Mouse (Mus musculus) lung, postnatal 0 days (tissue): ENCODE results near the gene Nucb1. TPM values are rescaled to one million over a fixed set of nuclear protein-coding genes. Genes with fewer than 3 reads are reported as not detected.
A peak's percentile ranks its signal among the peaks of the same experiment; 100 is the strongest.

Experiments
- ATAC-seq: fragments of 200-750 bp; cut with Nextera tagmentation; 2 replicates; pipeline ENCODE4 v1.8.0; 2017; ENCODE audit warnings: moderate library complexity
- DNase-seq: peaks from one replicate; pipeline ENCODE4 v3.0.0-alpha.2; 2016; ENCODE audit warnings: low spot score
- H3K27ac ChIP-seq: fragments of 300-500 bp; sonication (generic); 2 replicates; pipeline ENCODE4 v1.5.1; 2014; ENCODE audit warnings: antibody characterized with exemption, mild to moderate bottlenecking, low read length, mixed read lengths
- H3K27me3 ChIP-seq: fragments of 300-500 bp; sonication (generic); replicated peaks from 2 replicates; pipeline ENCODE4 v1.6.1; 2014; ENCODE audit warnings: low read length, mixed read lengths; ENCODE audit not compliant: insufficient read depth
- H3K36me3 ChIP-seq: fragments of 300-500 bp; sonication (generic); 2 replicates; pipeline ENCODE4 v1.6.1; 2014; ENCODE audit warnings: low read length, mixed read lengths; ENCODE audit not compliant: insufficient read depth
- H3K4me1 ChIP-seq: fragments of 300-500 bp; sonication (generic); 2 replicates; pipeline ENCODE4 v1.6.1; 2014; ENCODE audit warnings: antibody characterized with exemption, low read depth, low read length, mixed read lengths; ENCODE audit not compliant: insufficient read depth
- H3K4me2 ChIP-seq: fragments of 300-500 bp; sonication (generic); replicated peaks from 2 replicates; pipeline ENCODE4 v1.6.1; 2014; ENCODE audit warnings: low read depth, mild to moderate bottlenecking, low read length, moderate library complexity, mixed read lengths
- H3K4me3 ChIP-seq: fragments of 300-500 bp; sonication (generic); 2 replicates; pipeline ENCODE4 v1.5.1; 2014; ENCODE audit warnings: low read depth, low read length
- H3K9ac ChIP-seq: fragments of 300-500 bp; sonication (generic); replicated peaks from 2 replicates; pipeline ENCODE4 v1.6.1; 2014; ENCODE audit warnings: low read depth, mild to moderate bottlenecking
- H3K9me3 ChIP-seq: fragments of 300-500 bp; sonication (generic); 2 replicates; pipeline ENCODE4 v1.6.1; 2016; ENCODE audit warnings: low read length, mixed read lengths
- CTCF ChIP-seq: IDR thresholded peaks from 2 replicates; pipeline ENCODE4 v1.5.1; 2016; ENCODE audit warnings: antibody characterized with exemption, mild to moderate bottlenecking
- EP300 ChIP-seq: IDR thresholded peaks from 2 replicates; pipeline ENCODE4 v1.6.1; 2016; ENCODE audit warnings: antibody characterized with exemption, mild to moderate bottlenecking, control low read depth
- WGBS: fragments of 180-500 bp; shearing (Covaris S2); extraction: QIAGEN DNeasy Blood & Tissue Kit; methylation state at CpG from one replicate; pipeline ENCODE4 v1.1.7; 2014; 5-methylcytosine and 5-hydroxymethylcytosine counted together
- polyA plus RNA-seq: library from polyadenylated mRNA; unstranded; fragments of >200 nt; fragmentation: Nextera tagmentation; extraction: Ambion mirVana; gene quantifications from 2 replicates; pipeline ENCODE4 v1.2.1, GENCODE M21; 2015

Gene Nucb1
- polyA plus RNA-seq, 1 experiment from 2014 or later: 213 TPM

DNA sequence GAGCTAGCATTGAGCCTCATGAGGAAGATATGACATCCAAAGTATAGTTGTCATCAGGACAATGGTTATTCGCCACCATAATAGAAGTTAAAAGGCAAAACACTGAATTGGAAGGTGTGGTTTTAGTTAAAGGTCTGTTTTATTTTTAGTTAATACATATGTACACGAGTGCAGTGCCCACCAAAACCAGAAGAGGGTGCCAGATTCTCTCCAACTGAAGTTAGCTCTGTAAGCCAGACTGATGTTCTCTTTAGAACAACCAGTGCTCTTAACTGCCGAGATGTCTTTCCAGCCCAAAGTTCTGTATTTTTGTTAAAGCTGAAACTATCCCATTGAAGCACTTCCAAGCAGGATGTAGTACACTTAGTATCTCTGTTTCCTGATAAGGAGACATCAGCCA is 39.3 kb downstream of the Nucb1 start:
- H3K9ac ChIP-seq: no peak overlapping the region
- WGBS: 6% methylated on average over 3 of the region's 3 CpGs
- no peaks in the 10 kb centered on the region for H3K9me3 ChIP-seq
- H3K27ac ChIP-seq: no peak overlapping the region
- DNase-seq (peak; percentile 83), ATAC-seq (no peak)
- H3K4me2 ChIP-seq: no peak overlapping the region
- no peaks in the 10 kb centered on the region for H3K27me3 ChIP-seq
- peak; percentile 85 for TF ChIP-seq CTCF
- TF ChIP-seq EP300: no peak
- peaks cover 7% of the 10 kb centered on the region; the same call in 1 of the 2 replicates for H3K4me1 ChIP-seq
- H3K36me3 ChIP-seq: no peaks in the 10 kb centered on the region
- no peak overlapping the region for H3K4me3 ChIP-seq

DNA sequence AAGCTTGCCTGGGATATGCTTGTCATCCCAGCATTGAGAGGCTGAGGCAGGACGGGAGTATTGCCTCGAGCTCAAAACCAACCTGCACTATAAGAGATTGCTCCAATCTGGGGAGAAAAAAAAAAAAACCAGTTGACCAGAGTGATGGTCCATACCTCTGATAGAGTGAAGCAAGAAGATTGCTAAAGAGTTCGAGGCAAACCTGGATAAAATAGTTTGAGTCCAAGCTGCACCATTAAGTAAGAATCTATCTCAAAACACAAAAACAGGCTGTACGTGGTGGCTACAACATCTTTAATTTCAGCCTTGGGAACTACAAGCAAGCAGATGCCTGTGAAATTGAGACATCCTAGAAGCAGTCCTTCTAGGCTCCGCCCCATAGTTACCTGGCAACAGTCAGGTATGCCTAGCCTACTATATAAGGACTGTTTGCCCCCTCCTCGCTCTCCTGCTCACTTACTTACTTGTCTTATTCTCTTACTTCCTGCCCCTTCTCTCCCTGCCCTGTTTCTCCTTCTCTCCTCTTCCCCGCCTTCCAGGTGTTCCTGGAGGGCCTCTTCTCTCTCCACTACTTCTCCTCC is 43.0 kb downstream of the Nucb1 start:
- Histone ChIP-seq H3K36me3 (peaks cover 6% of the 10 kb centered on the region; the same call in 1 of the 2 replicates), H3K4me1 (peaks cover 6% of the 10 kb centered on the region; the same call in 1 of the 2 replicates), H3K27ac (no peak overlapping the region), H3K27me3 (no peaks in the 10 kb centered on the region), H3K4me2 (peak overlapping the region; percentile 86), H3K4me3 (peak overlapping the region; percentile 79), H3K9ac (0 out of 2 replicates have a peak overlapping the region, but pooled peaks have one; percentile 16), H3K9me3 (no peaks in the 10 kb centered on the region)
- peak; percentile 74 for DNase-seq
- WGBS: 25% methylated on average over 7 of the region's 7 CpGs
- TF ChIP-seq CTCF (no peak), EP300 (no peak)
- peak; percentile 55 for ATAC-seq

GRCm38 (mm10) chr7:45466283-45467089 is 43.7 kb downstream of the Nucb1 start, which contains the start of gene Bax:
TSS of gene Bax (minus strand) at chr7:45466898.
- TF ChIP-seq EP300: no peak
- TF ChIP-seq CTCF: peak; percentile 40
- H3K27ac ChIP-seq: peak within 1 kb of the TSS; percentile 57
- peak within 1 kb of the TSS; percentile 86 for H3K4me2 ChIP-seq
- under 1% methylated on average over 49 of the region's 58 CpGs for WGBS
- H3K4me3 ChIP-seq: peak within 1 kb of the TSS; percentile 79
- H3K27me3 ChIP-seq: no peaks in the 10 kb centered on the region
- DNase-seq: peak; percentile 99
- peak; percentile 92 for ATAC-seq
- H3K9ac ChIP-seq: peak within 1 kb of the TSS; percentile 63
- peaks cover 6% of the 10 kb centered on the region; the same call in 1 of the 2 replicates for H3K36me3 ChIP-seq
- peaks cover 6% of the 10 kb centered on the region; the same call in 1 of the 2 replicates for H3K4me1 ChIP-seq
- no peaks in the 10 kb centered on the region for H3K9me3 ChIP-seq

GRCm38 (mm10) chr7:45465549-45465948 is 44.7 kb downstream of the Nucb1 start:
- no peak overlapping the region for H3K4me3 ChIP-seq
- DNase-seq (no peak), ATAC-seq (no peak)
- TF ChIP-seq EP300 (no peak), CTCF (no peak; the same call in 1 of the 2 replicates)
- no peaks in the 10 kb centered on the region for H3K9me3 ChIP-seq
- H3K9ac ChIP-seq: no peak overlapping the region
- no peak overlapping the region for H3K27ac ChIP-seq
- H3K4me2 ChIP-seq: peak overlapping the region; percentile 86; the same call in 1 of the 2 replicates
- 72% methylated on average over 9 of the region's 9 CpGs for whole genome bisulfite sequencing
- H3K36me3 ChIP-seq: peaks cover 6% of the 10 kb centered on the region; the same call in 1 of the 2 replicates
- peaks cover 11% of the 10 kb centered on the region; the same call in 1 of the 2 replicates for H3K4me1 ChIP-seq
- no peaks in the 10 kb centered on the region for H3K27me3 ChIP-seq

GRCm38 (mm10) chr7:45465112-45465511 is 45.1 kb downstream of the Nucb1 start:
- Histone ChIP-seq H3K36me3 (peaks cover 6% of the 10 kb centered on the region; the same call in 1 of the 2 replicates), H3K9ac (no peak overlapping the region), H3K4me1 (peaks cover 16% of the 10 kb centered on the region; the same call in 1 of the 2 replicates), H3K4me3 (no peak overlapping the region), H3K9me3 (no peaks in the 10 kb centered on the region), H3K27me3 (no peaks in the 10 kb centered on the region), H3K27ac (no peak overlapping the region), H3K4me2 (no peak overlapping the region)
- 93% methylated on average over 12 of the region's 12 CpGs for WGBS
- DNase-seq (no peak), ATAC-seq (no peak)
- TF ChIP-seq EP300 (no peak), CTCF (no peak)

- no peak overlapping the region for H3K4me3 ChIP-seq
- TF ChIP-seq EP300 (no peak), CTCF (no peak)
- no peak for ATAC-seq
- no peak overlapping the region for H3K27ac ChIP-seq
- H3K9ac ChIP-seq: no peak overlapping the region
- no peaks in the 10 kb centered on the region for H3K9me3 ChIP-seq
- H3K36me3 ChIP-seq: peaks cover 6% of the 10 kb centered on the region; the same call in 1 of the 2 replicates
- no peak overlapping the region for H3K4me2 ChIP-seq
- 92% methylated on average over 7 of the region's 7 CpGs for WGBS
- H3K27me3 ChIP-seq: no peaks in the 10 kb centered on the region
- H3K4me1 ChIP-seq: peaks cover 17% of the 10 kb centered on the region; the same call in 1 of the 2 replicates
- DNase-seq: no peak
These were observed 46.0 kb downstream of the Nucb1 start for GRCm38 (mm10) chr7:45463987-45464778.
